Mouse (Mus musculus): ENCODE measurements at regions not wholly inside any gene's neighbourhood (a gene's known extent, or its start where the extent isn't known, plus 50 kb on each side); places are given as distances from the start of the nearest gene placed in this dataset.
"Not testable (repeated sequence)": the region's sequence is repeated elsewhere in the genome, so short reads cannot be mapped to it uniquely, and the experiment has no call there.

DNA sequence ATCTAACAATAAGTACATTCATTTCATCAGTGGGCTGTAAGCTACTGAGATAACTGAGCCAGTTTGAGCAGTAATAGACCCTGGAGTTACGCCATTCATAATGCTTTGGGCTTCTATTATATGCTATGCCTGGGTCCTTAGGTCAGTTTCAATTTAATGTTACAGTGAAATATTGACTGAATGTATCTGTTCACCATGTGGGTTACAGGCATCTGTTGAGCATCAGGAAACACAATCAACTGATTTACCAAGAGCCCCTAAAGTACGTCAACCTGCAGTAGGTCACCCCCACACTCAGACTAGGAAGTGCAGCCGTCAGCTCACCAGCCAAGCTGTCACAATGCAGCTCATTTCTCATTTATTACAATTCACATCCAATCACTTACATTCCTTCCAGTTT, 183.5 kb downstream of the Lyplal1 start:
- no peak for DNase-seq (ENCODE audit: low spot score in 2 of 2)

DNA sequence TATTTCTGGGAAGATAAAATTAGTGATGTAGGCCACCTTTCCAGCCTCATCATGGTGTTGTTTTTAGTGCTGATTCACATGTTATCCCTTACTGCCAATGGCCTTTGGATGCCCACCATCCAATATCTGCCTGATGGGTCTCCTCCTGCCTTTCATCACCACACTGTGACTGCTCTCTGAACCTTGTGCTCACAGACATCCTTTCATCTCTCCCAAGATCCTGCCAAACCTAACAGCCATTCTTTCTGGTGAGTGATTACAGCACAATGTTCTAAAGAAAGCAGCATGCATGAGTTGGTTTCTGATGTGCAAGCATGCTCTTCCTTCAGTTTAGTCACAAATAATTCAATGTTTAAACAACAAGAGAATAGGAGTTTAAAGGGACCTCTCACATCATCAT, 180.1 kb downstream of the Lyplal1 start:
- no peak for DNase-seq (ENCODE audit: low spot score in 2 of 2)

DNA sequence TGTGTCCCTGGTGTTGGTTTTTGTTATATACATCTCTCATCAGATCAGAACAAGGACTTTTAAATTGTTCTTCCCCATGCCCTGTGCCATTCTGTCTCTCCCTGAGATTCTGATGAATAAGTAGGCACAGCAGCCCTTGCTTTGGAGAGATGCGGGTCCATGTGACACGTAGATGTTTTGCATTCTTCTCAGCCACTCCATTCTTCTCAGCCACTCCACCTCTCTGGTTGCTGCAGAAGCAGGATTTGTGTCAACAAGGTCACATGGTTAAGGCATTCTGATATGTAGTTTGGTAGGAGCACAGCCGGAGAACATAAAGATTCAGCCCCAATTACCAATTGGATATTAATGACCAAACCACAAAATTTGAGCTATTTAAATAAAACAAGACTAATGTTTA, 177.2 kb downstream of the Lyplal1 start:
- DNase-seq (ENCODE audit: low spot score in 2 of 2) = no peak

DNA sequence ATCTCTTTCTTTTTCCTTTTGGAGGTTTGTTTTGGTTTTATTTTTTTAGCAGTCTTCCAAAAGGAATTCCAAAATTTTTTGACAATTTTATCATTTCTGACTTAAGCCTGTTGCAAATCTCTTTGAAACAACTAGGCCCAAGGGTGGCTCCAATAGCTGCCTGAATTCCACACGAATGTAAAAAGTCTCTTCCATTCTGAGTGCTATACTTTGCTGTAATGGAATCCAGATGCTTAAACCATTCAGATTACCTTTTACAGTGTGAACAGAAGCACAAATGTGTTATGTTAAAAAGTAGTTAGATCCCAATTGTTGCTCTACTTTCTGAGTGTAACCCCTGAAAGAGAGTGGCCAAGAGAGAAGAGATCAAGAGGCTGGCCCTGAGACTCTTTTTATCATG, 176.6 kb downstream of the Lyplal1 start:
- DNase-seq (ENCODE audit: low spot score in 2 of 2) = no peak

DNA sequence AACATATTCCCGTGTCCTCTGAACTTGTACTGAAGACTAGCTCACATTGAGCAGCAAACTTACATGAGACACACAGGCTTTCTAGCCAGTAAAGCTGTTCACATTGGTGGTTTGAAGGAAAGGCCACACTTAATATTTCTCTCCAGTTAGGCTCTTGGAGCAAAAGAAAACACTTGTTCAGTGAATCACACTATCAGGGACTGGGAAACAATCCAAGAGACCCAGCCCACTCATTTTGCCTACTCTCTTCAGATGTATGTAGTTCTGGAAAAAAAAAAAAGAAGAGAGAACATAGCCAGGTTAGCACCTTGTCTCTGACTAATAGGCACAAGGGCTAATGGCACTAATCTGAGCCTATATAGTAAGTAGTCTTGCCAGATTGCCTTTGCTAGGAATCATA, 165.9 kb downstream of the Lyplal1 start:
- no peak for DNase-seq (ENCODE audit: low spot score in 2 of 2)

DNA sequence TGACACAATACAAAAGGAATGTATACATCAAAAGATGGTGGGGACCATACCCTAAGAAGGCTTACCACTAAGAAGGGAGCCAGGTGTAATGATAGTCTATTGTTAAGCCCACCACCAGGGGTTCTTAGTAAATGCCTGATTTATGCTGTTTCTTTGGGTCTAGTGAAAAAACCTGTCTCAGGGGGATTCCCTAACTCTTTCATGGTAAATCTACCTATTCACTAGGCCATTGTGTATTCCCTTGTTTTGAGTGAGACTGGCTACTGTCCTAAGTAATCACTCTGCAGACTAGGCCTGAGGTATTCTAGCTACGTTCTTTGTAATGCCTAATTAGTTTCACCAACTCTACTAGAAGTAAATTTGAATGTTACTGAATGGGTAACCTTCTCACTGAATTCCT, 161.3 kb downstream of the Lyplal1 start:
- not testable (repeated sequence) for DNase-seq (ENCODE audit: low spot score in 2 of 2)

DNA sequence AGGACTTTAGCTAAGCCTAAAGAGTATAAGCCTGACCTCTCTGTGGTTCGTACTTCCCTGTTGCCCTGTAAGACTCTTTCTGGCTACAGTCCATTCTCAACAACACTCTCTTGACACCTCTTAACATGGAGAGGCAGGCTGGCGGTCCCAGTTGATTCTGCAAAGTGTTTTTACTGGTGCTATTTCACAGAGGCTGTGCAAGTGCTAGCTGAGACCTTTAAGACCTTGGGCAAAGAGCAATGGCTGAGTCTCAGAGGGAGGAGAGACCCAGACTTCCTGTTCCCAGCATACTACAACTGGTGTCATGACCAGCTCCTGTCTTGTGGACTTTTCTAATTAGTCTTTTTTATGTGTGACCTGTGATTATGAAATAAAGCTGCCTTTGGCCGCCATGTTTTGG, 159.6 kb downstream of the Lyplal1 start:
- no peak for DNase-seq (ENCODE audit: low spot score in 2 of 2)

DNA sequence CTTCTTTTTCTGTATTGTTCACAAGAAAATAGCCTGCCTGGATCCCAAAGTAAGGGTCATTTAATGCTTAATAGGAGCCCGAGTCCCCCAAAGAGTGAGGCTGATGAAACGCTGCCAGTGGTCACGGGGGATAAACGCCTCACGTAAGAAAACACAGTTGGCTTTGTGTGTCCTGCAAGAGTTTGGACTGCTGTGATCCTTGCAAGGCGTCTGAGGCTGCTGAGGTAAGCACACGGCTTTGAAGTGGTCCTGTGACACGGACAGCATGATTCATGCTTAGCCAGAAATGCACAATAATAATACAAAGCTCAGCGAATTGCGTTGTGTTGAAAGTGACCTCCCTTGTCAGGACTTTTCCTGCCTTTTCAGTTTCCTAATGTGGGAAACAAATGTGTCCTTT, 158.8 kb downstream of the Lyplal1 start:
- DNase-seq (ENCODE audit: low spot score in 2 of 2) = no peak

DNA sequence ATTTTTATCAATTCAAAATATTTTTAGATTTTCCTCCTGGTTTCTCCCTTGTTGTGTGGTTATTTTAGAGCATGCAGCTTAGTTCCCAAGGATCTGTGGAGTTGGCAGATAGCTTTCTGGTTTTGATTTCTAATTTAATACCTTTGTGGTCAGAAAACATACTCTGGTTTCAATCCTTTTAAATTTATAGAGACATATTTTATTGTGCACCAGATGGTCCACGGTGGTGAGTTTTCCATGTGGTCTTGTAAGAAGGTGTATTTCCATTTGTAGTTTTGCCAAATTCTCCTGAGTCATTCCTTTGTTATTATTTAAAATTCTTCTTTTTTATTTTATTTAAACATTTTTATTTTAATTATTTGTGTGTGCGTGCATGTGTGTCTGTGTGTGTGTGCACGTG, 154.5 kb downstream of the Lyplal1 start:
- DNase-seq (ENCODE audit: low spot score in 2 of 2) = no peak

DNA sequence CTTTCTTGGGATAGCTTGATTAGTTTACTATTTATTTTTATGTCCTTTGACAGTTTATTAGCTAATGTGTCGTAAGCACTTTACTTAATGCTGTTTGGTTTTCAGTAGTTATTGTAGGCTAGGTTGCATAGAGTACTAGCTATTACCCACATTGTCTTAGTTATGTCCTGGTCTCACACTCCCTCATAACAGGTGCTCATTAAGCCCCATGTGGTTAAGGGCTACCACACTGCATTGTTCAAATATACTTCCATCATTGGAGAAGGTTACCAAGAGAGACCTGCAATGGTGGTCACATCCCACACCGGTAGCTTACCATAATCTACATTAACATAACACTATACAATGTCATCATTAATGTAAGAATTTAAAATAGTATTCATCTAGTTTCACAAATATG, 153.3 kb downstream of the Lyplal1 start:
- no peak for DNase-seq (ENCODE audit: low spot score in 2 of 2)

DNA sequence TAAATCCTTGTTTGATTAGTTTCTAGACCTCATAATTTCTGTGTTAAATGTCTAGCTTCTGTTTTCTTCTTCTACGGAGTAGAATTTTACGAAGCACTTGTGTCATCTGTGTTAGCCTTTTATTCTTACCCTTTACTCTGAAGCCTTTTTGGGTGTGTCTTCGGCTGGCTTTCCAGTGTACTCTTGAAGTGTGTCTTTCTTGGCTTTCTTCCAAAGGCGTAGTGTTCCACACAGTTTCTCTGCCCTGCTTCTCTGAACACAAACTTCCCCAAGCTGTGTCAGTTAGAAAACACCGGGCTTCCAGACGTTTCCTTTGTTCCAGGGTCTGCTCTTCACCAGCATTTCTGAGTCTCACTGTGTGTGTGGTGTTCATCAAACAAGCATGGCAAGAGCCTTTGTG, 152.7 kb downstream of the Lyplal1 start:
- no peak for DNase-seq (ENCODE audit: low spot score in 2 of 2)

DNA sequence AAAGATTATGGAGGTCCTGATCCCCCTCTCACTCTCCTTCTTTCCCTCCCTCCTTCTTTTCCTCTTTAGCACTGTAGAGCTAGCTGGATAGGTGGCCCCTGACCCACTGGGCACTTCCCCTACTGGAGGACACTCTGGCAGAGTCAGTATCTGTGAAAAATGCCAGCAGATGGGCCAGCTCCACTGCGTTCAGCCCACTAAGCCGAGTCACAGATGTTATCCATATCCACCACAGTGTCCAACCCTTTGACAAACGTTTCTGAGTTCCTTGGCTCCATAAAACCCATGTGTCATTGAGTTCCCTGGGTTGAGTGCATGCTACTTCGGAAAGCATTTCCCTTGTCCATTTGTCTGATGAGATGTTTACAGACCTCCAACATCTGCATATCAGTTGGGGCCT, 149.9 kb downstream of the Lyplal1 start:
- DNase-seq (ENCODE audit: low spot score in 2 of 2) = no peak

DNA sequence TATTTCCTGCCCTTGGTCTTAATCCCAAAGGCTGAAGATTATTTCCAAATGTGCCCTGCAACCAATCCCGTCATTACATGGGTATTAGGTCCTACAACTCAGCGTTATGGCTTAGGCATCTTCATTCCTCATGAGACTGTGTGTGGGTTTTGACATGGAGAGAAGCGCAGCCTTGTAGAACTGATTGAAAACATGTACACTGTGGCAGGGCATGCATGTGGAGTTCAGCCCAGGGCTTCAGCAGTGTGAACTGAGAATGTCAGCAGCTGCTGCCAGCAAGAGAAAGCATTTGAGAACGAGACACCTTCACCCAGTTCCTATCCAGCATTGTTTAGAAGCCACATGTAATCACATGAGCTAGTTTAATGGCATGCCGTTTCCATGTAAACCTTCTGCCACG, 149.3 kb downstream of the Lyplal1 start:
- DNase-seq (ENCODE audit: low spot score in 2 of 2) = no peak

DNA sequence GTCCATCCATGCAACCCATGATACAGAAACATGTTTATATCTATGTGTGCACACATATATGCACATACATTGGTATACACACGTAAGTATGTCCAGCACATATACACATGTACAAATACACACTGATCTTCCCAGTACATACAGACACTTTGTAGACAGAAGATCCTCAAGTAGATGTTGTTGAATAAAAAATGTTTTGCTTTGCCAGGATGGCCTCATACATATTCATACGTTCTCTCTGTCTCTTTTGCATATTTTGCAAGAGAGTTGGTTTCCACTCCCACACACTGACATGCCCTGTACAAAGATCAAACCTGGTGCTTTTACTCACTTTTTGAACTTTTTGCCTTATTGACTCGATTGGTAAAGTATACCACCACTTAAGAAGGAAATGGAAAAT, 148.5 kb downstream of the Lyplal1 start:
- no peak for DNase-seq (ENCODE audit: low spot score in 2 of 2)

DNA sequence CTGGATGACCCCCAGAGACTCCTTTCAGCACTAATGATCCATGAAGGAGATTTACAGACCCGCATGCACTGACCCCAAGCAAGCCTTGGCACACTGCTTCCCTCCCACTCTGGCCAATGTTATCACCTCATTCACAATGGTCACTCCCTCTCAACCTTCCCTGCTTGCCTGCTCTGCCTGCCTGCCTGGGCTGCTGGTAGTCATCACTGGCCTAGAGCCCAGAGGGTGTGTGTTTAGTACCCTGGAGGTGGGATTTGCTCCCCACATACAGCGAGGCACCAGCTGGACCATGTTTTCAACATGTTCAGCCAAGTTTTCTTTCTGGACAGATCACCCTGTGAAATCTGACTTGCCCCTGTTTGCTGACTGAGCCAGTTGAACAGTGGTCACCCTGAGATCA, 147.9 kb downstream of the Lyplal1 start:
- DNase-seq (ENCODE audit: low spot score in 2 of 2) = no peak

DNA sequence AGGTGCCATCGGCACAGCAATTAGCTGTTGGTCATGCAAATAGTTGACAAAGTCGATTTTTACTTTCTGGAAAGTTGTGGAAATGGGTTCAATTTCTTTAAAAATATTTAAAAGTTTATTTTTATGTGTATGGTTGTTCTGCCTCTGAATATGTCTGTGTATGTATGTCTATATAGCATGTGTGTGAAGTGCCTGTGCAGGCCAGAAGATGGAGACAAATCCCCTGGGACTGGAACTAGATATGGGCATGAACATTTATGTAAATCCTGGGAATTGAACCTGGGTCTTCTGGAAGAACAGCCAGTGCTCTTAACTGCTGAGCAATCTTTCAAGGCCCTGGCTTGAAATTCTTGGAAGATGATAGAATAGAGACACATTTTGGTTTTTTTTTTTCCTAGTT, 140.0 kb downstream of the Lyplal1 start:
- DNase-seq (ENCODE audit: low spot score in 2 of 2) = no peak

DNA sequence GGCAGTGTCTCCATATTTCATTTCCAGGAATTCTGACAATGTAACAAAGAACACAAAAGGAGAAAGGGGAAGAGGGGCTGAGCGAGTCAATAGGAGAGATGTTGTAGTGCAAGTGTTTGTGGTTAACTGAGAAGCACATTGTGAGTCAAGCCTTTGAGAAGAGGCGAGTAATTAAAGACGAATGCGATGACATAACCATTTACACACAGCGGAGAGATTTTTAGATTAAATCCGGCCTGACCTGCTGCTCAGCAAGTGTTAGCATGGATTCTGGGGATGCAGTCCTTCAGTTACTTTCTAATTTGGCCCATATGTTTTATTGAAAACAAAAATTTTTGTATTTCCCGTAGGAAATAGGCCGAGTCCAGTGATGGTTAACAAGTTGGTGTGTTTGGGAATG, 127.7 kb downstream of the Lyplal1 start:
- no peak for DNase-seq (ENCODE audit: low spot score in 2 of 2)

DNA sequence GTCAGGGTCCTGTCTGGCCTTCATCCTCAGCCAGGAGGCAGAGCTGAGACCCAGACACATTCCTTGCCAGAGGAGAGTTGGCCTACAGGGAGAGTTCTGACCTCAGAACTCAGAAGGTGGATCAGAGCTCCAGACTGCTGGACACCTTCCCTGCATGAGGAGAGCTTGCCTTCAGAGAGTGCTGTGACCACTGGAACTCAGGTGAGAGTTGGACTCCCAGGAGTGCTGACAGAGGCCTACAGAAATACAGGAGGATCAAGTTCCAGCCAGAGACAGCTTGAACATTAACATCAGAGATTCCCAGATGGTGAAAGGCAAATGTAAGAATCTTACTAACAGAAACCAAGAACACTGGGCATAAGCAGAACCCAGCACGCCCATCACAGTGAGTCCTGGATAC, 117.0 kb downstream of the Lyplal1 start:
- DNase-seq (ENCODE audit: low spot score in 2 of 2) = not testable (repeated sequence)

DNA sequence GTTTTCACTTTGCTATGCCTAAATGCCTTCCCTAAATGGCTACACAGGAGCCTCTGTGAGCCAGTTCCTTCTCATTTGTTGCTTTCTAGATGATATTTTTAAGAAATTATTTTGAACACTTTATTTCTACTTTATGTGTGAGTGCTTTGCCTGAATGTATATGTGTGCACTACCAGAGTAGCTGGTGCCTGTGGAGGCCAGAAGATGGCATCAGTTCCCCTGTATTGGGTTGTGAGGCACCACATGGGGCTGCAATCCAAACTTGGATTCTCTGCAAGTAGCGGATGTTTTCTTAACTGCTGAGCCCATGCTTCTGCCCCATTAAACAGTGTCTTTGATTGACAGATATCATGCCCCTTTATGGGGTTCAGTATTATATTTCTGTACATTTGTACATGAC, 103.7 kb downstream of the Lyplal1 start:
- DNase-seq (ENCODE audit: low spot score in 2 of 2) = no peak

DNA sequence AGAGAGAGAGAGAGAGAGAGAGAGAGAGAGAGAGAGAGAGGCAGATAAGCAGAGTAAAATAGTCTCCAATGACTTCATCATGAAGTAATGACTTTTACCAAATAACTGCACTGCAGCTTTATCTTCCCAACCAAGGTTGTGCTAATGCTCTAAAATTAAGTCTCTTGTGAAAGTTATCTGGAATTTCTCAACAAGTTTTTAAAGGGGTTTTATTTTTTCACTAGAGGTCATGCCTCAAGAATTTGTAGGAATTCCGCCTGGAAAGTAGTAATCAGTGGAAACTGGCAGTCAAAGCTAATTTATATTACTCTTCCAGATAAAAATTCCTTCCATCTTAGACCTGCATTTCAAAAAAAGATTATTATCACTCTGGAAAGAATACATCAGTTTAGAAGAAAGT, 102.9 kb downstream of the Lyplal1 start:
- DNase-seq (ENCODE audit: low spot score in 2 of 2) = no peak

DNA sequence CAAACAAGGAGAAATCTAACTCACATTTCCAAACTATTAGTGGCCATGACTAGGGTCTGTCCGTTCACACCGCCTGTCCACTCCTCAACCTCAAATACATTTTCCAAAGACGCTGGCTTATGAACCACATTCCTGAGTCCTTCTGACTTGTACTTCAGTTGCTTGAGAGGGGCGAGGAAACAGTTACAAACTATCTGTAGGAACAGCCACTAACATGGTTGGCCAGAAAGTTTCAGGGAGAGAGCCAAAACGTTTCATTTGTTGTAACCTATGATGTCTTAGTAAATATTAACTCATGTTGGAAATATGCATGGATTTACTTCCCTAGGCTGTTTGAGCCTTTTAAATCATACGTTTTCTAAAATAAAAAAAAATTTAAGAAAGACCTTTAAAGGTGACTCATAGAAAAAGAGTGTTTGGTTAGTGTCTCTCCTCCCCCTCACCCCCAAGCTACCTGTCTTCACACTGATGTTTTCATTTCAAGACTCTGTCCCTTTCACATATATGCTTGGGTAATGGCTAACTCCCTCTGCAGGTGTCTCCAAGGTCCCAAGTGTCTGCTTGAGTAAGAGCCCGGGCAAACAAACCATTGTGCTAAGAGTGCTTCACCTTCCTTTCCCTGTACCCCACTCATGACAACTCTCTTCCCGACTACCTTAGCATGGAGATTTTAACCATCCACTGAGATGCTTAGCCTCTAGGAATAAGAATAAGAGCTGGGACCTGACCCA, 101.1 kb downstream of the Lyplal1 start:
- no peak for DNase-seq (ENCODE audit: low spot score in 2 of 2)

DNA sequence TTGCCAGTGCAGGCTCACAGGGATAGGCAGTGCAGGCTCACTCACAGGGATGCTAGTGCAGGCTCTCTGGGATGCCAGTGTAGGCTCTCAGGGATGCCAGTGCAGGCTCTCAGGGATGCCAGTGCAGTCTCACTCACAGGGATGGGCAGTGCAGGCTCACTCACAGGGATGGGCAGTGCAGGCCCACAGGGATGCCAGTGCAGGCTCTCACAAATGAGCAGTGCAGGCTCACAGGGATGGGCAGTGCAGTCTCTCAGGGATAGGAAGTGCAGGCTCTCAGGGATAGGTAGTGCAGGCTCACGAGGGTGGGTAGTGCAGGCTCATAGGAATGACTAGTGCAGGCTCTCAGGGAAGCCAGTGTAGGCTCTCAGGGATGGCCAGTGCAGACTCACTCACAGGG, 99.6 kb downstream of the Lyplal1 start:
- DNase-seq (ENCODE audit: low spot score in 2 of 2) = no peak

DNA sequence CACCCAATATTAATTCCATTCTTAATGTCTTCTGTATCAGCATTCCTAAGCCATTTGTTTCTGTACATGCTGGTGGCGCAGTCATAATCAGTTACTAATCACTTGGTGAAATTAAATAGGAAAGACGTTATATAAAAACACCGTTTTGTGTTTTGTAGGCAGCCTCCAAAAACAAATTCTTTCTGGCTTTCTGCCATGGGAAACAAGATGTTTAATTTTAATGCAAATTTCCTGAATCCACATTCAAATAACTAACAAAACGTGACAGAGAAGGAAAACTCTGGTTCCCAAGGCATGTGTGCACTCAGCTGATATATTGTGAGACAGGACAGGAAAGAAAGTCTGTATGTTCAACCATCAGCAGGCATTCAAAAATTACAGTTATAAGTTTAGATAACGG, 97.6 kb downstream of the Lyplal1 start:
- no peak for DNase-seq (ENCODE audit: low spot score in 2 of 2)

DNA sequence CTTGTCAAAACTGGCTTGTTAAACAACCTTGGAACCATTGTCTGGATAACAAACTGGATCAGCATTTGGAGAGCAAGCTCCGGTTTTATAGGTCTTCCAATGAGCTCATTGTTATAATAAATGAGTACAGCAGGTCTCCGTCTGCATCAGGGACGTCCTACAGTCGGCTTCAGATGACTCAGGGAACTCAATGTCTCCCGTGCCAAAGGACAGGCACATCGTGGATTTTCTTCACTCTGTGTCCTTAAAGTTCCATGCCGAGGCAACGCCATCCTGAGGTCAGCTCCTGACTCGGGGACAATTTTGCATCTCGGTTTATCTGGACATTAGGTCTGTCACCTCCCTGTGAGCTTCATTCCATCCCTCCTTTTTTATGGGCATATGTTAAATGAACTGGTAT, 85.2 kb downstream of the Lyplal1 start:
- DNase-seq (ENCODE audit: low spot score in 2 of 2) = no peak
